Mouse (Mus musculus): ENCODE measurements at regions not wholly inside any gene's neighbourhood (a gene's known extent, or its start where the extent isn't known, plus 50 kb on each side); places are given as distances from the start of the nearest gene placed in this dataset.

DNA sequence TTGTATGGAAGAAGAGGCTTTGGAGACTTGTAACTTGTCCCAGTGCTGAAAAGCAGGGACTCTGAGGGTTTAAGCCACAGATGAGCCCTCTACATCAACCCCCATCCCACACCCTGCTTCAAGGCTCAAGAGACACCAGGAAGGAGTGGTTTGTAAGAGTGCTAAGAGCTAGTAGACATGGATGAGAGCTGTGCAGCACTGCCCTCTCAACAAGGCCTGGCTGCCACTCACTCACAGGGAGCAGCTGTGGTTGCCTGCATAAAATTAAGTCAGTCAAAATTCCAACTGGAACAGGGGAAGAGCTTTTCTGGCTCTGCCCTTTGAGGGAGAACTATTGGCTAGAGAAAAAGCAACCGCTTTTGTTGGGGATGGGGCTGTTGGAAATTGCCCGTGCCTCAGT is 225.5 kb upstream of the Tbl1xr1 start:
- no peak for TF ChIP-seq POLR2A (IDR thresholded peaks at IDR 0.05; ENCODE audit: low read depth, low read length)
- no peak for TF ChIP-seq CTCF (conservative IDR thresholded peaks at IDR 0.05; ENCODE audit: insufficient read depth, insufficient read length, low read depth, low read length)

Measured in kidney, adult 2 months (tissue).